Mouse (Mus musculus) 3134 (cell line): ENCODE measurements around the gene Nthl1.

Experiments
- DNase-seq: peaks from one replicate; pipeline ENCODE4 v3.0.0-alpha.2; 2011; ENCODE audit warnings: low spot score; ENCODE audit not compliant: insufficient read length; ENCODE audit errors: extremely low read depth

Gene Nthl1

DNA sequence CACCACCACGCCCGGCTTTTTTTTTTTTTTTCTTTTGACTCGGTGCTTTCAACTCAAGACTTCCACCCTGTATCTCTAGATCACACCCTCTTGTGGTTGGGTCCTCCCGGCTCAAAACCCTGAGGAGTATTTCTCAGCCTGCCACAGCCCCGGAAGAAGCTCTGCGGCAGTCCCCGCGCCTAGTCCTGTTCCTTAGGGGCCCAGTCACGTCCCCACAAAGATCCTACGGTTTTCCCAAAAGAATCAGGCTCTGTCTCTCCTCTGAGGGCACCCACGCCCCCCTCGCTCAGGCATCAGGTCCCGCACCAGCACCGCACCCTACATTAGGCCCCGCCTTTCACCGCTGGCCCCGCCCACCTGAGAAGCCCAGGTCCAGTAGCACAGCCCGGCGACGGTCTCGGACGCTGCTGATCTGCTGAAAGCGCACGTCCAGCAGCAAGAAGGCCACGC, 54.7 kb downstream of the Nthl1 start:
- DNase-seq = no peak

GRCm38 (mm10) chr17:24687599-24687998, 55.1 kb downstream of the Nthl1 start:
- DNase-seq = no peak
